Mouse (Mus musculus) megakaryocyte progenitor cell, adult 5-6 weeks (primary cell): ENCODE measurements around the gene Cfap77. TPM values are rescaled to one million over a fixed set of nuclear protein-coding genes. Genes with fewer than 3 reads are reported as not detected.
"Not testable (repeated sequence)": the region's sequence is repeated elsewhere in the genome, so short reads cannot be mapped to it uniquely, and the experiment has no call there.

Experiments
- ATAC-seq: replicated peaks from 2 replicates; pipeline ENCODE4 v1.8.0; 2016; ENCODE audit warnings: mild to moderate bottlenecking, moderate TSS enrichment, inconsistent platforms; ENCODE audit not compliant: poor library complexity
- total RNA-seq, 2 experiments: library from RNA; stranded (forward) in 1 of 2; stranded (reverse) in 1 of 2; fragments of 157-497, 149-512 nt in 1 of 2; fragments of 200-1000 nt in 1 of 2; gene quantifications; 2 replicates each; pipeline versions ENCODE4 v1.2.3 to v1.2.4; 2015 to 2017

Gene Cfap77
- total RNA-seq (2015) (0.17 TPM in 1 of 2 replicates, not detected in the other), total RNA-seq (2017) (not detected in 2 replicates)

GRCm38 (mm10) chr2:29054991-29055390 lies at the start of gene Cfap77:
Gene Cfap77, minus strand, starts transcription at chr2:29055066.
- ATAC-seq = peak; percentile 59

- not testable (repeated sequence) for ATAC-seq
Measured at GRCm38 (mm10) chr2:29102416-29103377, 47.8 kb upstream of the Cfap77 start.

DNA sequence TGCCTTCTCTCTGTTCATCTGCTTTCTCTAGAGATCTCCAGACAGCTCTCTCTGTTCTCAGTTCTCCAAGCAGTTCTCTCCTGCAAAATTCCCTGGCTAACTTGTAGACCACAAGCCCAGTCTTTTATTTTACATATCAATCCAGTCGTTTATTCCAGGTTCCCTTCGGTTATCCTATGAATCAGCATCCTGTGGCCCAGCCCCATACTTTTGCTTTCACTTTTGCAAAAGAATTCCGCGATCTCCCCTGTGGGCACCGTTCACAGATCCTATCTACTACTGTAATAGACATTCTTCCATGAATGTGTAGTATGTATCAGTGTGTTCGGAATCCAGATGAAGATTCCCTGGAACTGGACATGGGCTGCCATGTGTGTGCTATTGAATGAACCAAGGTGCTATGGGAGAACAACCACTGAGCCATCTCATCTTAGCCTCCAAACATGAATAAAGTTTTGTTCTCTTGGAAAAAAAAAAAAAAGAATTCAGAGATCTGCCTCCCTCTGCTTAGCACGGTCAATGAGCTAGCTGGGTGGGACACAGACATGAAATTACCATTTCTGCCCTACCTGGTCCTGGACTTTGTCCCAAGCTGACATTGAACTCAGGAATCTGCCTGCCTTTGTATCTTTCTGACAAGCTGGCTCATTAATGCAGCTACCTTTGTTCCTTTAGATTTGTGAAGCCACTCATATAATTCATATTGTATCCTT lies 46.1 kb upstream of the Cfap77 start:
- no peak for ATAC-seq

DNA sequence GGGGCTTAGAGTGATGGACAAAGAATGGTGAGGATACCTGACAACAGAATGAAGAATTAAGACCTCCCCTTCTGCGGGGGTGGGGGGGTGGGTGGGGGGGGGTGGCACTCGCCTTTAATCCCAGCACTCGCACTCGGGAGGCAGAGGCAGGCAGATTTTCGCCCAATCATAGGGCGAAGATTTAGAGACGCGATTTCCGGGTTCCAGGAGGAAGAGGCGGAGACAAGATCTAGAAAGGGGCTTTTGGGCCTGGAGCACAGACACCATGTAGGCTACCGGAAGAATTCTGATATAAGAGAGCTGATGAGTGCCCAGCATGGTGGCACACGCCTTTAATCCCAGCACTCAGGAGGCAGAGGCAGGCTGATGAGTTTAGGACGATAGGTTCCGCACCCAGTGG lies 44.8 kb upstream of the Cfap77 start:
- ATAC-seq = no peak

DNA sequence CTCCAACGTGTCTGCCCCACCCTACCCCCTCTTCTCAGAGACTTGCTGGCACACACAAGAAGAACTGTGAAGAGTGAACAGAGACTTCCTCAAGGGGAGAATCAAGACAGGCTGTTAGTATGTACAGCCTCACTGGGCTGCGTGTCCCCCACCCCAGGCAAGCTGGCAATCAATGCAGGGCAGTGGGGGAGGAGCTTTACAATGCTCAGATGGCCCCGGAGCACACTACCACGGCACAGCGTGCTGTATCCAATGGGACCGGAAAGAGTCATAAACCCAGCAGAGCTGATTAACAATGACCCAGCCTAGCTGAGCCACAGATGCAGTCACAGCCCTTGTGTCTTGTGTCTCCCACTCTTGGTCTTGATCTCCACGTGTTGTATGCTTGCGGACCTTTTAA lies 43.9 kb upstream of the Cfap77 start:
- ATAC-seq = no peak

- ATAC-seq = not testable (repeated sequence)
Measured at GRCm38 (mm10) chr2:29097955-29098354, 43.1 kb upstream of the Cfap77 start.

GRCm38 (mm10) chr2:29097465-29097864 lies 42.6 kb upstream of the Cfap77 start:
- ATAC-seq = no peak

- no peak for ATAC-seq
Measured at GRCm38 (mm10) chr2:29096751-29097150, 41.9 kb upstream of the Cfap77 start.

GRCm38 (mm10) chr2:29095674-29096073 lies 40.8 kb upstream of the Cfap77 start:
- no peak for ATAC-seq

- not testable (repeated sequence) for ATAC-seq
Measured at GRCm38 (mm10) chr2:29089276-29089675, 34.4 kb upstream of the Cfap77 start.

DNA sequence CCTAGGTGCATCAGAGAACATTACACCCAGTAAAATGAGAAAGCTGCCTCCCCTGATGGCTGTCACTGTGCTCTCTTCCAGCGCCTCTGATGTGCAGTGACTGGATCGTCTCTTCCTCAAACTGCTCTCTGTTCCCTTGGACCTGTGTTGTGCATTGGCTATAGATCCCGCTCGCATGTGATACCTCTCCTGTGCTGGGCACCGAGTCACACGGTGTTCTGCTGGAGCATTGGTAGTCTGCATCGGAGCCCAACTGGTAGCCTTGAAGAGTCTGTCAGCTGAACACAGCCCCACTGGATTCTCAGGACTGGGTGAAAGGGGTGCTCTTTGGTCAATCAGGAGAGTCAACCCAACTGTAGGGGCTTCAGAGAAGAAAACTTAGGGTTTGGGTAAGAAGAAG lies 31.2 kb upstream of the Cfap77 start:
- ATAC-seq = no peak

DNA sequence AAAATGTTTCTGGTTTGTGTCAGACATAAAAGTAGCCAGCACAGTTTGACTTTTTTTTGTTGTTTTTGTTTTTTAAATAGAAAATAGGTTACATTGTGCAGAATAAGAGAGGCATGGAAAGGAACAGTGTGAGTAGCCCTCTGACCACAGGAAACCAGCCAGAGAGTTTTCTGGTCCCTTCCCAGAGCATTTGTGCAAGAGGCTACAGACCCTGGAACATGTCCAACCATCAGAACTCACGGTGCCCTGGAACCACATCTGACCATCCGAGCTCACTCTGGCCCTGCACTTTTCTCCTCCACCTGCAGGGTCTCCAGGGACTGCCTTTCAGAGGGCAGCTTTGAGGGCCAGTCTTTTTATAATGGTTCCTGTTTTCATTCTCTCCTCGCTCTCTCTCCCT lies 27.1 kb upstream of the Cfap77 start:
- no peak for ATAC-seq

DNA sequence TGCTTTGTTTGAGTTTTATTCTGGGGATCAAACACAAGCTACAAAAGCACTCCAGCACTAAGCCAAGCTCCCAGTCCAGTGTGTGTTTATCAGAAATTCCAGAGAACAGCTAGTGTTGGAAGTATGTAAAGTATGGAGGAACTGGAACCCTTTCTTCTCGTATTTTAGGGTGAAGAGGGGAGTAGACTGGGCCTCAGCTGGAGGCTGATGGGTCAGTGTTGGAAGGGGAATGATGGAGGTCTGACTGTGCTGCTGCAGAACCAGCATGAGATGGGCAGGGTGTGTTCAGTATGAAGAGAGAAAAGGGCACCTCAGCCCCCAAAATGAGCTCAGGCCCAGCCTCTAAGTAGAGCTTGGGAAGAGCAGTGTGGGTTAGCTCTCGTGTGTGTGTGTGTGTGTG lies 21.4 kb upstream of the Cfap77 start:
- ATAC-seq = no peak

- no peak for ATAC-seq
Measured at GRCm38 (mm10) chr2:29075331-29076070, 20.6 kb upstream of the Cfap77 start.

GRCm38 (mm10) chr2:29074676-29075075 lies 19.8 kb upstream of the Cfap77 start:
- no peak for ATAC-seq

DNA sequence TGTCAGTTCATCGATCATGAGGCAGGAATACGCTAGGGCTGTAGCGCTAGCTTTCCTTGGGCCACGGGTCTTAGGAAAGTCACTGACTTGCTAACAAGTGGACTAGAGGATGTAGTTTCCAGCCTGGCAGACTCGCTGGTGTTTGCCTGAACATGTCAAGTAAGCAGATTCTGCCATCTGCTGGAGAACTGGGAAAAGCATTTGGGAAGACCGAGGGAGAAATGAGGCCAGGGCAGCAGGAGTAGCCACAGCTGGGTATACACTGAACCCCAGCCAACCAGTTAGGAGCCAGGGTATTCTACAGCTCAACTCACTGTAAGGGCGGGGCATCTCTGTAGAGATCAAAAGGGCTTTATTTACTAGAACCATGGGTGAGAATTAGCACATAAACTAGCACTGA lies 11.5 kb upstream of the Cfap77 start:
- ATAC-seq = no peak

GRCm38 (mm10) chr2:29065796-29066195 lies 10.9 kb upstream of the Cfap77 start:
- ATAC-seq = no peak

GRCm38 (mm10) chr2:29060135-29060597 lies 5.3 kb upstream of the Cfap77 start, which contains the start of gene Ttf1:
Gene Ttf1, plus strand, starts transcription at chr2:29060262.
- peak; percentile 98 for ATAC-seq

- peak; percentile 15; the same call in 1 of the 2 replicates for ATAC-seq
Measured at GRCm38 (mm10) chr2:29054545-29054935, 326 bp downstream of the Cfap77 start.

DNA sequence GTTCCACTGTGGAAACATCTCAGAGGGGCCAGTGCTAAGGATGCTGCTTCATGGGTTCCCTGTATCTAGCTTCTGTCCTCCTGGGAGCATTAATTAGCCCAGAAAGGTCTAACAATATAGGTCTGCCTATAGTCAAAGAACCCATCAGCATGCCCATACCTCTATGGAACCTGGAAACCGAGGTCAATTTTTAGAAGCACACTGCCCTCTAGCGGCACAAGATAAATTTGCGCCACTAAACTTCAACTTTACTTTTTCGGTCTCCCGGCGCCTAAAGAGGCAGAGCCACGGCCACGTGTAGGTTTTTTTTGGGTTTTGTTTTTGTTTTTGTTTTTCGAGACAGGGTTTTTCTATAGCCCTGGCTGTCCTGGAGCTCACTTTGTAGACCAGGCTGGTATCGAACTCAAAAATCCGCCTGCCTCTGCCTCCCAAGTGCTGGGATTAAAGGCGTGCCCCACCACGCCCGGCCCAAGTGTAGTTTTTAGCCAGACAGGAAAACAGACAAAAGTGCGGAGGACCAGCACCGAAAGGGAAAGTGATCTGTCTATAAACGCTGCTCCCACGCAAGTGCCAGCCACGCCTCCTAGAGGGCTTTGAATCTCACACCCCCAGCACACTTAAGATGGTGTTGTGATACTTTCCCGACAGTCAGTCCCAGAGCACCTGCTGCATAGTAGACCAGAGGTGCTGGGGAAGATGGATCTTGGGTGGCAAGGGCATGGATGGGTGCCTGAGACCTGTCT lies 893 bp downstream of the Cfap77 start:
- ATAC-seq = peak; percentile 68
